Mouse (Mus musculus) heart, embryonic 11.5 days (tissue): ENCODE data around the gene Plekha5. TPM values are rescaled to one million over a fixed set of nuclear protein-coding genes. Genes with fewer than 3 reads are reported as not detected.
"Not testable (repeated sequence)": the region's sequence is repeated elsewhere in the genome, so short reads cannot be mapped to it uniquely, and the experiment has no call there.

Source experiments
- ATAC-seq: fragments of 200-750 bp; cut with Nextera tagmentation; replicated peaks from 2 replicates; pipeline ENCODE4 v1.8.0; 2017; ENCODE audit warnings: moderate library complexity; ENCODE audit not compliant: insufficient number of reproducible peaks, low FRiP score, low TSS enrichment
- H3K27ac ChIP-seq: fragments of 300-500 bp; sonication (generic); 2 replicates; pipeline ENCODE4 v1.5.1; 2014; ENCODE audit warnings: mild to moderate bottlenecking, low read depth, low read length
- H3K27me3 ChIP-seq: fragments of 300-500 bp; sonication (generic); 2 replicates; pipeline ENCODE4 v1.6.1; 2014; ENCODE audit warnings: mild to moderate bottlenecking, low read length, mixed read lengths; ENCODE audit not compliant: control insufficient read depth, insufficient read depth
- H3K36me3 ChIP-seq: fragments of 300-500 bp; sonication (generic); 2 replicates; pipeline ENCODE4 v1.6.1; 2014; ENCODE audit warnings: mild to moderate bottlenecking, low read length, moderate library complexity, mixed read lengths; ENCODE audit not compliant: control insufficient read depth, insufficient read depth
- H3K4me1 ChIP-seq: fragments of 300-500 bp; sonication (generic); 2 replicates; pipeline ENCODE4 v1.6.1; 2014; ENCODE audit warnings: low read length; ENCODE audit not compliant: control insufficient read depth, insufficient read depth
- H3K4me2 ChIP-seq: fragments of 300-500 bp; sonication (generic); 2 replicates; pipeline ENCODE4 v1.6.1; 2014; ENCODE audit warnings: mild to moderate bottlenecking, moderate library complexity
- H3K4me3 ChIP-seq: fragments of 300-500 bp; sonication (generic); 2 replicates; pipeline ENCODE4 v1.5.1; 2014; ENCODE audit warnings: low read depth, low read length
- H3K9ac ChIP-seq: fragments of 300-500 bp; sonication (generic); 2 replicates; pipeline ENCODE4 v1.6.1; 2014; ENCODE audit warnings: mild to moderate bottlenecking, low read depth, low read length, moderate library complexity
- H3K9me3 ChIP-seq: fragments of 300-500 bp; sonication (generic); replicated peaks from 2 replicates; pipeline ENCODE4 v1.6.1; 2016; ENCODE audit warnings: low read length; ENCODE audit not compliant: control insufficient read depth
- WGBS: fragments of 180-500 bp; shearing (Covaris S2); extraction: QIAGEN DNeasy Blood & Tissue Kit; methylation state at CpG from one replicate; pipeline ENCODE4 v1.1.7; 2014; ENCODE audit not compliant: insufficient replicate concordance; 5-methylcytosine and 5-hydroxymethylcytosine counted together
- polyA plus RNA-seq: library from polyadenylated mRNA; unstranded; fragments of >200 nt; fragmentation: Nextera tagmentation; extraction: Ambion mirVana; gene quantifications from 2 replicates; pipeline ENCODE4 v1.2.1, GENCODE M21; 2014

Plekha5 gene
- polyA plus RNA-seq, 1 experiment from 2014 or later = 25.7 TPM

DNA sequence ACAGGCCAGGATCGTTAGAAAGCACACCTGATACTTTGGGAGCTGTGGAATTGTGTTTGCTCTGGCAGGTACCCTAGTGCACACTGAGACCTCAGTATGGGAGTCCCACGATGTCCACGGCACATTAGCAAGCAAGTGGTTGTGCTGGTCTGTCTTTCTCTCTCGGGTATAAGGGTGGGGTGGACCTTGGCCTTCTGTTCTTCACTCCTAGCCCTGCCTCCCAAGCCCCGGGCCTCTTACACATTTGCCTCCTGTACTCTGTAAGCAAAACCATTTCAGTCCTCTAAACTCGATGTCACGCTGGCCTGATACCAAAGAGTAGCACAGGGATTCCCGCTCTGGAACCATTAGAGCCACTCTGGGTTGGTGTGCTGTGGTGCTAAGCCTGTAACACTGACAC lies 168.9 kb downstream of the Plekha5 start:
- Histone ChIP-seq H3K27me3 (no peaks in the 10 kb centered on the region), H3K4me2 (no peak overlapping the region), H3K36me3 (peaks cover 13% of the 10 kb centered on the region), H3K4me1 (0 out of 2 replicates have a peak, but pooled peaks cover 3% of the 10 kb centered on the region), H3K9me3 (no peaks in the 10 kb centered on the region), H3K4me3 (no peak overlapping the region), H3K9ac (no peak overlapping the region), H3K27ac (no peak overlapping the region)
- WGBS = 91% methylated on average over 8 of the region's 8 CpGs
- ATAC-seq = no peak

DNA sequence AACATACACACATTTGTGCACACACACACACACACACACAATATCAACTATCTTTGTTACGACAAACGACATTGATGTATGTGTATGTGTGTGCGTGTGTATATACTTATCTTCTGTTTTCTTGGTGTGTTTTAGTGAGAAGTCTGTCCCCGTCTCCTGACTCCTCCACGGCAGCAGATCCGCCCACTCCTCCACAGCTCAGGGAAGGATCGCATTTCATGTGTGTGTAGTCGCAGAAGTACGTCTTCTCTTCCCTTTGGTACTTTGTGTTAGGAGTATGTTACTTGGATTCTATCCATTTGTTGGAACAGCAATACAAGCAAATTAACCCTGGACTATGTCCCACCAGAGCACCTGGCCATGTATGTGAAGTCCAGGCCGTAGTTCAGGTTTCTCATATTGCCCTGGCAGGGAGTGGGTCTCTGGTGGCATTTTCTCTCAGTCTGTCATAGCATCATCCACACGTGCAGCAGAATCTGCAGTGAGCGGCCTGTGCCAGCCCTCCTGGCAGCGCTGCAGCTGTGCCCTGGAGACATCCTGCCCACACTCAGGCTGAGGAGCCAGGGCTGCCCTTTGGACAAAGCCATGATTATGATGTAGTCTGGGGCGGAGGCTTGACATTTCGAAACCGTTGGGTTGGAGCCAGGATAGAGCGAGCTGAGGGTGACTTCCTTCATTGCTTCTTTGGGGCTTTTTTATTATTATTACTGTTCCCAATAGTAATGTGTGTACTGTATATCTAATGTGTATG lies 169.7 kb downstream of the Plekha5 start:
- 0 out of 2 replicates have a peak, but pooled peaks cover 3% of the 10 kb centered on the region for H3K4me1 ChIP-seq
- no peak for ATAC-seq
- H3K27me3 ChIP-seq = no peaks in the 10 kb centered on the region
- H3K9ac ChIP-seq = no peak overlapping the region
- no peak overlapping the region for H3K27ac ChIP-seq
- 85% methylated on average over 17 of the region's 17 CpGs for WGBS
- H3K9me3 ChIP-seq = no peaks in the 10 kb centered on the region
- no peak overlapping the region for H3K4me3 ChIP-seq
- peaks cover 10% of the 10 kb centered on the region for H3K36me3 ChIP-seq
- H3K4me2 ChIP-seq = no peak overlapping the region

- not testable (repeated sequence) for H3K9ac ChIP-seq, H3K36me3 ChIP-seq, H3K27me3 ChIP-seq, H3K4me3 ChIP-seq, ATAC-seq, H3K4me2 ChIP-seq, H3K27ac ChIP-seq, H3K4me1 ChIP-seq, H3K9me3 ChIP-seq
- 90% methylated on average over 6 of the region's 6 CpGs for WGBS
Observed at GRCm38 (mm10) chr6:140595551-140595950, 171.7 kb downstream of the Plekha5 start.

GRCm38 (mm10) chr6:140597381-140598329 lies 173.8 kb downstream of the Plekha5 start:
- WGBS = 90% methylated on average over 15 of the region's 15 CpGs
- H3K4me2 ChIP-seq = no peak overlapping the region
- no peaks in the 10 kb centered on the region for H3K9me3 ChIP-seq
- H3K4me1 ChIP-seq = 0 out of 2 replicates have a peak, but pooled peaks cover 3% of the 10 kb centered on the region
- ATAC-seq = no peak
- H3K27me3 ChIP-seq = no peaks in the 10 kb centered on the region
- H3K9ac ChIP-seq = no peak overlapping the region
- H3K4me3 ChIP-seq = no peak overlapping the region
- no peak overlapping the region for H3K27ac ChIP-seq
- H3K36me3 ChIP-seq = peaks cover 3% of the 10 kb centered on the region; the same call in 1 of the 2 replicates

DNA sequence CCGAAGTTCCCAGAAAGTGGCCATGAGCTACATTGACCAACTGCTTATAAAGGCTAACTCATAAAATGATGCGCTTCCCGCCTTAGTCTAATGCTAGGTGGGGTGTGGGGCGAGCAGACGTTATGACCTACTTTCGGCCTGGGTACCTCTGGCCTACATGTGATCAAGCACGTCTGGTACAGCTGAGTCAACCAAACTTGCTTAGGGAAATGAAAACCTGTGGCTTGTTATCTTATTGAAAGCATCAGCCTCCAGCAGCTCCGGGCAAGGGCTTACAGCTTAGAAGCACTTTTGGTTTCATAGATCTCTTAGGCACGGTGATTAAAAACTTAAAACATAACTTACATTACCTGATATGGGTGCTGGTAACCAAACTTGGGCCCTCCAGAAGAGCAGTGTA lies 174.7 kb downstream of the Plekha5 start:
- Histone ChIP-seq H3K36me3 (peaks cover 2% of the 10 kb centered on the region; the same call in 1 of the 2 replicates), H3K4me3 (no peak overlapping the region)
- WGBS = 86% methylated on average over 9 of the region's 9 CpGs

GRCm38 (mm10) chr6:140599337-140599736 lies 175.5 kb downstream of the Plekha5 start:
- H3K27ac ChIP-seq = no peak overlapping the region
- H3K9me3 ChIP-seq = no peaks in the 10 kb centered on the region
- peaks cover 2% of the 10 kb centered on the region; the same call in 1 of the 2 replicates for H3K36me3 ChIP-seq
- H3K4me3 ChIP-seq = no peak overlapping the region
- WGBS = 82% methylated on average over 5 of the region's 5 CpGs
- H3K4me2 ChIP-seq = no peak overlapping the region
- no peak for ATAC-seq
- 0 out of 2 replicates have a peak, but pooled peaks cover 3% of the 10 kb centered on the region for H3K4me1 ChIP-seq
- H3K9ac ChIP-seq = no peak overlapping the region
- H3K27me3 ChIP-seq = no peaks in the 10 kb centered on the region

More for the DNA sequence above, 174.7 kb downstream of the Plekha5 start:
- no peak overlapping the region for H3K9ac ChIP-seq
- H3K4me2 ChIP-seq = no peak overlapping the region
- H3K27me3 ChIP-seq = no peaks in the 10 kb centered on the region
- H3K27ac ChIP-seq = no peak overlapping the region
- no peak for ATAC-seq
- 0 out of 2 replicates have a peak, but pooled peaks cover 3% of the 10 kb centered on the region for H3K4me1 ChIP-seq
- no peaks in the 10 kb centered on the region for H3K9me3 ChIP-seq

DNA sequence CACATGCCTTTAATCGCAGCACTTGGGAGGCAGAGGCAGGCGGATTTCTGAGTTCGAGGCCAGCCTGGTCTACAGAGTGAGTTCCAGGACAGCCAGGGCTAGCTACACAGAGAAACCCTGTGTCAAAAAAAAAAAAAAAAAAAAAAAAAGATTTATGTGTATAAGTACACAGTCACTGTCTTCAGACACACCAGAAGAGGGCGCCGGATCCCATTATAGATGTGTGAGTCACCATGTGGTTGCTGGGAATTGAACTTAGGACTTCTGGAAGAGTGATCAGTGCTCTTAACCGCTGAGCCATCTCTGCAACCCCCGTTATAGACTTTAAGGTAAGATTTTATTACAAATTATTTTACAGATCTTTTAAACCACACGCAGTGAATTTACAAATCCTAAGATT lies 176.8 kb downstream of the Plekha5 start:
- H3K36me3 ChIP-seq, ATAC-seq, H3K4me2 ChIP-seq, H3K9ac ChIP-seq, H3K4me1 ChIP-seq, H3K9me3 ChIP-seq, H3K4me3 ChIP-seq, H3K27me3 ChIP-seq, H3K27ac ChIP-seq: not testable (repeated sequence)
- 86% methylated on average over 8 of the region's 8 CpGs for WGBS

DNA sequence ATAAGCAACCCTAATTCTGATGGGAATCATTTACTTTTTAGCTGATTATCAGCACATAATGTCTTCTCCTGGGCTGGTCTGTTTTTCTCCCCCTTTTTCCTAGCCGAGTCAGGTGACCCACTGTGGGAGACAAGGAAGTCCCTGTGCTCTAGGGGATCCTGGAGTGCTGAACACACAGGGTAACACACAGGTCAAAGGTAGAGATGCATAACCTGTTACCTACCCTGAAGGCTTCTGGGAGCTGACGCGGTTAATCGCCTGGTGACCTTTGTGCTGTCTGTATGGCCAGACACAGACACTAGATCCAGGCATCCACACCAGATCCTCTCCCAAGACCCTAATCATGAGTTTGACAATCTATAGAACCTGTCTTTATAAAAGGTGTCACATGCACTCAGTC lies 177.3 kb downstream of the Plekha5 start:
- Histone ChIP-seq H3K9ac (no peak overlapping the region), H3K36me3 (peaks cover 2% of the 10 kb centered on the region; the same call in 1 of the 2 replicates), H3K4me1 (no peaks in the 10 kb centered on the region), H3K27me3 (no peaks in the 10 kb centered on the region), H3K27ac (no peak overlapping the region), H3K9me3 (no peaks in the 10 kb centered on the region), H3K4me2 (no peak overlapping the region), H3K4me3 (no peak overlapping the region)
- 90% methylated on average over 4 of the region's 4 CpGs for WGBS
- ATAC-seq = no peak
